Mouse (Mus musculus): ENCODE measurements around the gene Adam6b. TPM values are rescaled to one million over a fixed set of nuclear protein-coding genes. Genes with fewer than 3 reads are reported as not detected.

Adam6b gene
- polyA plus RNA-seq (2017; shearing (Covaris generic)), result not detected

DNA sequence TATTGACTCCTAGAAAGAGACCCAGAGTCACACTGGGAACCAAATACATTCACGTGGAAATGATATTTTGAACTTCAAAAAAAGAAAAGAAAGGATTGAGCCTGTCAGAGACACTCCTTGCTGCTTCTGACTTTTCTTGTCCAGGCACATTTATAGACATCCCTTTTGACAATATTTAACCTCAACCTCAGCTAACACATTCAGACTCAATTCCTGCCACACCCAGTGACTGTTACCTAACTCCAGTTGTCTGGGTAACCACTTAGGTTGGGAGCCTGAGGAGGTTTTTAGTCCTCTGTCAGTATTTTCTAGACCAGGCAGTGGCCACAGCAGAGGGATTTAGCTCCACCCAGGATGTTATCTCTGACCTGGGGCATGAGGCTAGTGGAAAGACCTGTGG is at the start of gene Adam6b:
Gene Adam6b (plus strand): TSS at position 301 of the 400 bp plus-strand sequence.

Other genes with a start within 250 kb of the Adam6b start
- gene Adam6a, start 54.4 kb downstream of the Adam6b start, polyA plus RNA-seq (2017; shearing (Covaris generic)), result not detected

All from effector memory CD4-positive, alpha-beta T cell, adult 7 months (primary cell).